Mouse (Mus musculus): Measurements from ENCODE around the gene Orai3. TPM values are rescaled to one million over a fixed set of nuclear protein-coding genes. Genes with fewer than 3 reads are reported as not detected.

Gene Orai3
- polyA plus RNA-seq, 1 experiment from 2014 or later: 15.8 TPM

- H3K27ac ChIP-seq (replicated peaks): peak overlapping the region; percentile 37
- ATAC-seq (ENCODE audit: extremely low read depth, insufficient number of reproducible peaks, low FRiP score, low TSS enrichment): no peak; the same call in 1 of the 2 replicates
- peak overlapping the region; percentile 62 for H3K4me2 ChIP-seq
- peaks cover 58% of the 10 kb centered on the region for H3K36me3 ChIP-seq
- H3K27me3 ChIP-seq (replicated peaks): no peaks in the 10 kb centered on the region
- no peaks in the 10 kb centered on the region for H3K9me3 ChIP-seq
- peak overlapping the region; percentile 41 for H3K4me3 ChIP-seq
- H3K9ac ChIP-seq: peak overlapping the region; percentile 61
- WGBS: 90% methylated on average over 8 of the region's 8 CpGs
- H3K4me1 ChIP-seq: peaks cover 13% of the 10 kb centered on the region
Observed at GRCm38 (mm10) chr7:127801010-127801621, 31.5 kb downstream of the Orai3 start.

- no peak overlapping the region for H3K4me3 ChIP-seq
- no peaks in the 10 kb centered on the region for H3K9me3 ChIP-seq
- H3K4me2 ChIP-seq: no peak overlapping the region
- 85% methylated on average over 17 of the region's 17 CpGs for WGBS
- H3K9ac ChIP-seq: no peak overlapping the region
- no peak overlapping the region for H3K27ac ChIP-seq (replicated peaks)
- H3K36me3 ChIP-seq: peaks cover 46% of the 10 kb centered on the region
- H3K4me1 ChIP-seq: peaks cover 13% of the 10 kb centered on the region
- no peak for ATAC-seq (ENCODE audit: extremely low read depth, insufficient number of reproducible peaks, low FRiP score, low TSS enrichment)
- H3K27me3 ChIP-seq (replicated peaks): no peaks in the 10 kb centered on the region
Observed at GRCm38 (mm10) chr7:127802313-127802712, 32.7 kb downstream of the Orai3 start.

GRCm38 (mm10) chr7:127808821-127809220 lies 39.2 kb downstream of the Orai3 start:
- Histone ChIP-seq H3K4me3 (no peak overlapping the region), H3K9me3 (no peaks in the 10 kb centered on the region), H3K4me1 (peaks cover under 1% of the 10 kb centered on the region; the same call in 1 of the 2 replicates), H3K27ac (replicated peaks) (no peak overlapping the region), H3K4me2 (no peak overlapping the region), H3K27me3 (replicated peaks) (no peaks in the 10 kb centered on the region), H3K9ac (no peak overlapping the region), H3K36me3 (peaks cover 8% of the 10 kb centered on the region; the same call in 1 of the 2 replicates)
- ATAC-seq (ENCODE audit: extremely low read depth, insufficient number of reproducible peaks, low FRiP score, low TSS enrichment): no peak
- WGBS: 63% methylated on average over 5 of the region's 5 CpGs

GRCm38 (mm10) chr7:127809846-127810245 lies 40.2 kb downstream of the Orai3 start:
- 81% methylated on average over 1 of the region's 1 CpGs for WGBS
- H3K4me2 ChIP-seq: no peak overlapping the region
- no peak for ATAC-seq (ENCODE audit: extremely low read depth, insufficient number of reproducible peaks, low FRiP score, low TSS enrichment)
- peaks cover 8% of the 10 kb centered on the region; the same call in 1 of the 2 replicates for H3K36me3 ChIP-seq
- no peak overlapping the region for H3K27ac ChIP-seq (replicated peaks)
- H3K4me1 ChIP-seq: peaks cover 8% of the 10 kb centered on the region; the same call in 1 of the 2 replicates
- H3K27me3 ChIP-seq (replicated peaks): no peaks in the 10 kb centered on the region
- no peak overlapping the region for H3K4me3 ChIP-seq
- no peak overlapping the region for H3K9ac ChIP-seq
- no peaks in the 10 kb centered on the region for H3K9me3 ChIP-seq

GRCm38 (mm10) chr7:127810650-127811049 lies 41.0 kb downstream of the Orai3 start:
- no peaks in the 10 kb centered on the region for H3K27me3 ChIP-seq (replicated peaks)

GRCm38 (mm10) chr7:127811240-127811639 lies 41.6 kb downstream of the Orai3 start:
- no peak overlapping the region for H3K4me3 ChIP-seq
- no peak for ATAC-seq (ENCODE audit: extremely low read depth, insufficient number of reproducible peaks, low FRiP score, low TSS enrichment)
- no peak overlapping the region for H3K9ac ChIP-seq
- H3K9me3 ChIP-seq: no peaks in the 10 kb centered on the region
- peaks cover 8% of the 10 kb centered on the region; the same call in 1 of the 2 replicates for H3K36me3 ChIP-seq
- H3K4me1 ChIP-seq: peaks cover 14% of the 10 kb centered on the region
- H3K27ac ChIP-seq (replicated peaks): no peak overlapping the region
- H3K4me2 ChIP-seq: no peak overlapping the region
- no peaks in the 10 kb centered on the region for H3K27me3 ChIP-seq (replicated peaks)
- 74% methylated on average over 4 of the region's 4 CpGs for WGBS

More at GRCm38 (mm10) chr7:127810650-127811049, 41.0 kb downstream of the Orai3 start:
- Histone ChIP-seq H3K4me2 (no peak overlapping the region), H3K4me1 (peaks cover 11% of the 10 kb centered on the region), H3K4me3 (no peak overlapping the region), H3K9ac (no peak overlapping the region), H3K36me3 (peaks cover 8% of the 10 kb centered on the region; the same call in 1 of the 2 replicates), H3K9me3 (no peaks in the 10 kb centered on the region), H3K27ac (replicated peaks) (no peak overlapping the region)
- WGBS: 59% methylated on average over 10 of the region's 10 CpGs
- no peak for ATAC-seq (ENCODE audit: extremely low read depth, insufficient number of reproducible peaks, low FRiP score, low TSS enrichment)

GRCm38 (mm10) chr7:127812292-127812691 lies 42.7 kb downstream of the Orai3 start:
- 62% methylated on average over 3 of the region's 3 CpGs for WGBS

GRCm38 (mm10) chr7:127813821-127814220 lies 44.2 kb downstream of the Orai3 start:
- WGBS: 73% methylated on average over 4 of the region's 4 CpGs
- H3K4me3 ChIP-seq: no peak overlapping the region
- no peak for ATAC-seq (ENCODE audit: extremely low read depth, insufficient number of reproducible peaks, low FRiP score, low TSS enrichment)

More at GRCm38 (mm10) chr7:127812292-127812691, 42.7 kb downstream of the Orai3 start:
- no peaks in the 10 kb centered on the region for H3K9me3 ChIP-seq
- H3K4me1 ChIP-seq: peaks cover 14% of the 10 kb centered on the region
- H3K27ac ChIP-seq (replicated peaks): no peak overlapping the region
- H3K9ac ChIP-seq: no peak overlapping the region
- no peak overlapping the region for H3K4me3 ChIP-seq
- no peak overlapping the region for H3K4me2 ChIP-seq
- H3K36me3 ChIP-seq: peaks cover 8% of the 10 kb centered on the region; the same call in 1 of the 2 replicates
- H3K27me3 ChIP-seq (replicated peaks): no peaks in the 10 kb centered on the region
- ATAC-seq (ENCODE audit: extremely low read depth, insufficient number of reproducible peaks, low FRiP score, low TSS enrichment): no peak

GRCm38 (mm10) chr7:127814241-127814921 lies 44.8 kb downstream of the Orai3 start:
- ATAC-seq (ENCODE audit: extremely low read depth, insufficient number of reproducible peaks, low FRiP score, low TSS enrichment): no peak
- Histone ChIP-seq H3K36me3 (peaks cover 8% of the 10 kb centered on the region; the same call in 1 of the 2 replicates), H3K27me3 (replicated peaks) (no peaks in the 10 kb centered on the region), H3K4me2 (0 out of 2 replicates have a peak overlapping the region, but pooled peaks have one; percentile 14), H3K4me1 (peaks cover 14% of the 10 kb centered on the region), H3K9me3 (no peaks in the 10 kb centered on the region), H3K9ac (no peak overlapping the region), H3K27ac (replicated peaks) (peak overlapping the region; percentile 53), H3K4me3 (no peak overlapping the region)
- WGBS: 65% methylated on average over 19 of the region's 19 CpGs

More at GRCm38 (mm10) chr7:127813821-127814220, 44.2 kb downstream of the Orai3 start:
- Histone ChIP-seq H3K4me2 (0 out of 2 replicates have a peak overlapping the region, but pooled peaks have one; percentile 14), H3K9me3 (no peaks in the 10 kb centered on the region), H3K27me3 (replicated peaks) (no peaks in the 10 kb centered on the region), H3K9ac (no peak overlapping the region), H3K4me1 (peaks cover 14% of the 10 kb centered on the region), H3K27ac (replicated peaks) (peak overlapping the region; percentile 53), H3K36me3 (peaks cover 8% of the 10 kb centered on the region; the same call in 1 of the 2 replicates)

- no peaks in the 10 kb centered on the region for H3K9me3 ChIP-seq
- H3K36me3 ChIP-seq: peaks cover 4% of the 10 kb centered on the region; the same call in 1 of the 2 replicates
- H3K27me3 ChIP-seq (replicated peaks): no peaks in the 10 kb centered on the region
- ATAC-seq (ENCODE audit: extremely low read depth, insufficient number of reproducible peaks, low FRiP score, low TSS enrichment): no peak
- H3K9ac ChIP-seq: no peak overlapping the region; the same call in 1 of the 2 replicates
- H3K4me3 ChIP-seq: no peak overlapping the region
- H3K27ac ChIP-seq (replicated peaks): no peak overlapping the region; the same call in 1 of the 2 replicates
- 85% methylated on average over 15 of the region's 15 CpGs for WGBS
- H3K4me1 ChIP-seq: peaks cover 14% of the 10 kb centered on the region
- no peak overlapping the region for H3K4me2 ChIP-seq
Observed at GRCm38 (mm10) chr7:127815116-127815665, 45.6 kb downstream of the Orai3 start.

Measured in heart, embryonic 13.5 days (tissue).